Mouse (Mus musculus) megakaryocyte, embryonic 14.5 days (primary cell): ENCODE results near the gene Thnsl1. TPM values are rescaled to one million over a fixed set of nuclear protein-coding genes. Genes with fewer than 3 reads are reported as not detected.

Experiments used
- H3K27me3 ChIP-seq: replicated peaks from 2 replicates; pipeline ENCODE3; 2012; ENCODE audit warnings: inconsistent platforms
- H3K36me3 ChIP-seq: replicated peaks from 2 replicates; pipeline ENCODE3; 2012; ENCODE audit warnings: low read length, inconsistent platforms, mixed read lengths
- H3K4me1 ChIP-seq: 2 replicates; pipeline ENCODE4 v1.6.1; 2012; ENCODE audit warnings: inconsistent platforms
- H3K4me3 ChIP-seq: replicated peaks from 2 replicates; pipeline ENCODE3; 2012; ENCODE audit warnings: moderate library complexity, mild to moderate bottlenecking, inconsistent platforms
- H3K9me3 ChIP-seq: 2 replicates; pipeline ENCODE4 v1.6.1; 2012; ENCODE audit warnings: inconsistent platforms
- FLI1 ChIP-seq: IDR thresholded peaks from 2 replicates; pipeline ENCODE4 v1.6.1; 2012; ENCODE audit warnings: low read length, inconsistent platforms, mixed read lengths
- GATA1 ChIP-seq: IDR thresholded peaks from 3 replicates; pipeline ENCODE4 v1.6.1; 2012; ENCODE audit warnings: mixed read lengths, low read length, inconsistent platforms, borderline replicate concordance
- polyA plus RNA-seq: library from polyadenylated mRNA; stranded (reverse); fragments of >175 nt; gene quantifications from 2 replicates; pipeline ENCODE4 v1.2.3, GENCODE M21; 2012; ENCODE audit warnings: low replicate concordance; ENCODE audit not compliant: insufficient read depth

Thnsl1 gene
- polyA plus RNA-seq, 1 experiment: 0.54 TPM

DNA sequence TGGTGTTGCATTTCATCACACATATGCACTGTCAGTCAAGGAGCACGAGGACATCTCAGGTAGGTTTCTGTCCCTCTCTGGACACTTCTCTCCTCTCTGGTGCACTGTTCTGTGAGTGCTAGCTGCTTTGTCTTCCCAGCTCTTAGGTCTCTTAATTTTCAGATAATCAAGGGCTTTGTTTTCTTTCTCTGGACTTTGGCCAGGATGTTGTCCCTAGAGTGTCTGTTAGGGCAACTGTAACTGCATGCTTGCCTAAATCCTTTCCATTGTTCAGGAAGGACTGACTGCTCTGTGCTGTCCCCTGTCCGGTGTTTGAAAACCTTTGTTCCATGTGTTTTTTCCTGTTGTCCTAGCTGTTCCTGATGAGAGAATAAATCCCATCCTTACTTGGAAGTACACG lies 6.5 kb upstream of the Thnsl1 start:
- Histone ChIP-seq H3K4me1 (peaks cover 26% of the 10 kb centered on the region), H3K4me3 (no peak overlapping the region), H3K9me3 (no peaks in the 10 kb centered on the region), H3K27me3 (no peaks in the 10 kb centered on the region), H3K36me3 (no peaks in the 10 kb centered on the region)
- TF ChIP-seq GATA1: no peak
- no peak for TF ChIP-seq FLI1

DNA sequence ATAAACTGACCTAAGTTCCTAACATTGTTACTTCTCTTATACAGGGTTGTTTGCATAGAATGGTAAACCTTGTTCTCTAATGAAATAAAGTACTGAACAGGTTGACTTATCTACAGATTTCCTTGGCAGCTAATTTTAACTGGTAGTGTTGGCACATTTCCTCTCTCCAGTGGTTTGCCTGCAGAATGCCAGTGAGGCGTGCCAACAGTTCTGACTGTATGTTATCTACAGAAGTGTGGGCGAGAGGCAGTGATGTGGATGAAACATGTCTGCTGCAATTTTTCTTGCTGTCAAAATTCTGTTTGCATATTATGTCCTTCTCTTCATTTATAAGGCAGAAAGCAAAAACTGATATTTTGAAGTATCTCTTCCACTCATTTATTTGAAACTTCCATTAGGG lies 2.8 kb upstream of the Thnsl1 start:
- Histone ChIP-seq H3K9me3 (no peaks in the 10 kb centered on the region), H3K4me1 (peaks cover 46% of the 10 kb centered on the region), H3K4me3 (no peak overlapping the region), H3K27me3 (no peaks in the 10 kb centered on the region), H3K36me3 (no peaks in the 10 kb centered on the region)
- TF ChIP-seq GATA1 (no peak), FLI1 (no peak)

DNA sequence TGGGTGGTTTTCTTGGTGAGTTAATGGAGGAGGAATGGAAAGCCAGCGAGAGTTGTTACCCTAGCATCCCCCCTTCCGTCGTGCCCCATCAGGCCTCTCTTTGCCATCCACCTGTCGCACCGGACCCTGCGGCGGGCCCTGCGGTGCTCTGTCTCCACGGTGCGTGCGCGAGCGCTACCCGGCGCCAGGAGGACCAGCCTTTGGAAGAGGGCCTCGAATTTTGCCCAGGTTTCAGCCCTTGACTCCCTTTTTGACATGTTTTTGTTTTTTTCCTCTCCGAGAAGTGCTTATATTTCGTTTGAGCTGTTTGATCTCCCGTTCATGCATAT lies 271 bp downstream of the Thnsl1 start:
- peak overlapping the region; percentile 96 for H3K4me3 ChIP-seq
- H3K9me3 ChIP-seq: no peaks in the 10 kb centered on the region
- H3K36me3 ChIP-seq: peaks cover 8% of the 10 kb centered on the region
- H3K27me3 ChIP-seq: no peaks in the 10 kb centered on the region
- H3K4me1 ChIP-seq: peaks cover 50% of the 10 kb centered on the region
- TF ChIP-seq GATA1: no peak
- TF ChIP-seq FLI1: no peak

DNA sequence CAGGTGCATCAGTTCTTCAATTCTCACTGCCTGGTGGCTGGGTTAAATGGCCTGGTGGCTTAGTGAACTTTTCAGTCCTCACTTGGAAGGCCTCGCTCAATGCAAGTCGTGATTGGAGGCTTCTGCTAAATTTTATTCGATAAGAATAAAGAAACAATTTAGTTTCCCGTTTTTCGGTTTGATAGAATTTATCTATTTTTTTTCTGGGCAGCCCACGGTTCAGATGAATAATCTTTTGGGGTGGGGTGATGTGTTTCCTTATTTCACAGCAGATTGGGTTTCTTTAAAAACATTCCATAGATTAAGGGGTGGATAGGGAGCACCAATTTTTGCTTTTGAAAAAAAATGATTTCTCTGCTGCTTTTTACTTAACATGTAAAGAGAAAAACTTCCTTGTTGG lies 754 bp downstream of the Thnsl1 start:
- H3K36me3 ChIP-seq: peaks cover 10% of the 10 kb centered on the region
- H3K9me3 ChIP-seq: no peaks in the 10 kb centered on the region
- no peaks in the 10 kb centered on the region for H3K27me3 ChIP-seq
- TF ChIP-seq GATA1 (no peak), FLI1 (no peak)
- peaks cover 50% of the 10 kb centered on the region for H3K4me1 ChIP-seq
- peak overlapping the region; percentile 96 for H3K4me3 ChIP-seq

DNA sequence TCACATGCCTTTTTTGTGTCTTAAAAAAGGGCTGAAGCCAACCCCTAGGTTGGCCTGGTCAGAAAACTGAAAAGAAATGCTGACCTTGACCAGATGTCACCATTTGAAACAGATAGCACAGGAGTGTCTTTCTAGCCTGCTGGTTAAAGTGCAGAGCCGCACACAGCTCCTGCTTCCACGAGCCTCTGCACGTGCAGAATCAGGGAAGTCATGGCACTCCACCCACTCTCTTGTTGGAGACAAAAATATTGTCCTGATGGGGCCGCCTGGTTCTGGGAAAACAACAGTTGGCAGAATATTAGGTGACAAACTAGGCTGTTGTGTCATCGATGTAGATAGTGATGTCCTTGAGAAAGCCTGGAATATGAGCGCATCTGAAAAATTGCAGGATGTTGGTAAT lies 5.8 kb downstream of the Thnsl1 start:
- Histone ChIP-seq H3K4me1 (peaks cover 45% of the 10 kb centered on the region), H3K27me3 (no peaks in the 10 kb centered on the region), H3K36me3 (peaks cover 51% of the 10 kb centered on the region), H3K9me3 (no peaks in the 10 kb centered on the region), H3K4me3 (no peak overlapping the region)
- TF ChIP-seq FLI1: no peak
- TF ChIP-seq GATA1: no peak

DNA sequence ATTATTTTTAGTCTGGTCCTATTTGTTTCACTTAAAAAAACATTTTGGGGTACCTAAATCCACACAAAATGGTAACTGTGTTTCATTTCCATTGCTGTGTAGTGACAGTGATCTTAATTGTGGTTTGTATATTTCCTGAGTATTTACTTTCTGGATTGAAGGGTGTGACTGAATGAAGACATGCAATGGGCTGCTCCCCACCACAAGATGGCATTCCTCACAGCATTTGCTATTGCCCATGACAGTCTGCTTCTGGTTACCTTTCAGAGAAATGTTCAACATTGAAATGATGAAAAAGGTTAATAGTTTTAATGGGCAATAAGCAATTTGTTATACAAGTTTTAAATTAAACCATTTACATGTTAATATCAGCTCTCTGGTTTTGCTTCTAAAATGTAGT lies 8.8 kb downstream of the Thnsl1 start:
- TF ChIP-seq FLI1 (no peak), GATA1 (no peak)
- H3K4me3 ChIP-seq: no peak overlapping the region
- H3K27me3 ChIP-seq: no peaks in the 10 kb centered on the region
- H3K4me1 ChIP-seq: peaks cover 22% of the 10 kb centered on the region
- peaks cover 61% of the 10 kb centered on the region for H3K36me3 ChIP-seq
- no peaks in the 10 kb centered on the region for H3K9me3 ChIP-seq

DNA sequence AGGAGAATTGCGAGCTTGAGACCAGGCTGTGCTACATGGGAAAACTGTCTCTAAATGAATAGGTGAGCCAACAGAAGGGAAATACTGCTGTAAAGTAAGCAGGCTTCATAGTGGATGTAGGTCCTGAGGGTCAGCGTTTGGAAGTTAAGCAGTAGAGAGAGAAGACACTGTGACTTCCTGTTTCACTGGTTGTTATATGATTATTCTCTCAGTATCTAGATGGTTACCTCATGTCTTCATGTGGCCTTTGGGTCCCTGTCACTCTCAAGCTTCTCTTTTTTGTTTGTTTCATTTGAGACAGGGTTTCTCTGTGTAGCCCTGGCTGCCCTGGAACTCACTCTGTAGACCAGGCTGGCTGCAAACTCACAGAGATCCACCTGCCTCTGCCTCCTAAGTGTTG lies 9.8 kb downstream of the Thnsl1 start:
- Histone ChIP-seq H3K36me3 (peaks cover 58% of the 10 kb centered on the region), H3K27me3 (no peaks in the 10 kb centered on the region), H3K4me3 (no peak overlapping the region), H3K4me1 (peaks cover 22% of the 10 kb centered on the region), H3K9me3 (no peaks in the 10 kb centered on the region)
- TF ChIP-seq GATA1 (no peak), FLI1 (no peak)

DNA sequence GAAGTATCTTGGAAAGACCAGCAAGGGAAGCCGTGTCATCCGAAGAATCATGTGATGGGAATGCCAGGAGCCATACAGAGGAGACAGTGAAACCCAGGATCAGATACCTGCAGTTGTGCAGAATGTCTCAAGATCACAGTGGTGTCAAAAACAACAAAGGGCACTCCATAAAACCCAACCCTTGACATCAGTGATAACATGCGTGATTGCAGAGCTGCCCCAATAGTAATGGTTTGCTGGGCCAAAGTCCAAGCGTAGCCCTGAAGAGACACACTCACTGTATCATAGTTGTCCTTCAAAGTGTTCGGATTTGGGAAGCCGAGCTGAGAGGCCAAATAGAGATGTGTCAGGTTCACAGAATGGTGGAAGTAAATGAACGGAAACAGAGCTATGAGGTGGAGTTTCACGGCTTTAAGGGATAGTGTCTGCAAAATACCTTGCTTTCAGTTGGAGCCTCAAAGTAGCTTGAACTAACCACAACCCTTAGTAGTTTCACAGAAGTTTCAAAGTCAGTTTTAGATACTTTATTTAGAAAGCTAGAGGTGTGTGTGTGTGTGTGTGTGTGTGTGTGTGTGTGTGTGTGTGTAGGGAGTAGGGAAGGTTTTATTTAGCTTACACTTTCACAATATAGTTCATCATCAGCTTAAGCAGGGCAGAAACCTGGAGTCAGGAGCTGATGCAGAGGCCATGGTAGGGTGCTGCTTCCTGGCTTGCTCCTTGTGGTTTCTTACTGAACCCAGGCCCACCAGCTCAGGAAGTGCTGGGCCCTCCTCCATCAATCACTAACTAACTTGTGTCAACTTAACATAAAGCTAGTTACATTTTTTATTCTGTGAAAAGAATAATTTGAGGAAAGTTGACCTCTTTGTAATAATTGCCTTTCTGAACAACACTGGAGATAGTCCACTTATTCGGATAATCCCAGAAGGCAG lies 17.2 kb downstream of the Thnsl1 start:
- Histone ChIP-seq H3K9me3 (no peaks in the 10 kb centered on the region), H3K4me1 (peaks cover 35% of the 10 kb centered on the region), H3K4me3 (no peak overlapping the region), H3K27me3 (no peaks in the 10 kb centered on the region), H3K36me3 (peaks cover 22% of the 10 kb centered on the region)
- TF ChIP-seq FLI1: no peak
- no peak for TF ChIP-seq GATA1

DNA sequence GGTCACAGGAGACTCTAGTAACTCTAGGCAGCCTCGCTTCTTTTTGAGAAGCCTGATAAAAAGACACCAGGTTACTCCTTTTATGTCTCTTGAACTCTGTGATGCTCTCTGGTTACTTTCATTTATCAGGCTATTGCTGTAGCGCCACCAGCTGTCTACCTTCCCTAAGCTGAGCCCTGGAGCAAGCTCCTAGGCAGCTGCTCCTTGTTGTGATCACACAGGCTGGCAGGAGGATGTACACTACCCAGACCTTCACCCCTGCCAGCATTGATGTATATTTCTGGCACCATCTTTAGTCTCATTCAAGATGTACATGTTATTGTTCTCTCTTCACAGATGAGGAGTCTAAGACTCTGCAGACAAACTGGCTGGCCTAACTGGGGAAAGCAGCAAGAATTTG lies 24.8 kb downstream of the Thnsl1 start:
- TF ChIP-seq FLI1 (no peak), GATA1 (no peak)
- H3K27me3 ChIP-seq: no peaks in the 10 kb centered on the region
- peaks cover 47% of the 10 kb centered on the region for H3K4me1 ChIP-seq
- peaks cover 12% of the 10 kb centered on the region for H3K36me3 ChIP-seq
- H3K9me3 ChIP-seq: no peaks in the 10 kb centered on the region
- H3K4me3 ChIP-seq: no peak overlapping the region

DNA sequence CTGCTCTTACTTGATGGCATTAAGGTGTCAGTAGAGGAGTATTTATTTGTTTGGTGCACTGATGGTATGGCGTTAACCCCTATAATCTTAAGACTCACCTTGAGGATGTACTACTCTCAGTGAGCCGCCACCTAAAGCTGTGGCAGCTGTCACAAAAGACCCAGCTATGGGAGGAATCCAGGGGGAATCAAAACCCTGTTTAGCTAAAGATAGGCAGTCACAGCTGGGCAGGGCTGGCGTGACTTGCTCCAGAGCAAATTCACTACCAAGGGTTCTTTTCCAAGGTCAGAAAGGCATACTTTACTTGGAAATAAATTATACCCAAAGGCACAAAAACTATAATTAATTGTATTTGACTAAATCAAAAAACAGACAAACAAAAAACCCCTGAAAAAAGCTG lies 25.6 kb downstream of the Thnsl1 start:
- Histone ChIP-seq H3K27me3 (no peaks in the 10 kb centered on the region), H3K4me1 (peaks cover 56% of the 10 kb centered on the region), H3K9me3 (no peaks in the 10 kb centered on the region), H3K4me3 (no peak overlapping the region), H3K36me3 (peaks cover 10% of the 10 kb centered on the region)
- no peak for TF ChIP-seq FLI1
